Mouse (Mus musculus) brain, embryonic 14.5 days (tissue): ENCODE results near the gene Dnajc8. TPM values are rescaled to one million over a fixed set of nuclear protein-coding genes. Genes with fewer than 3 reads are reported as not detected.
"Not testable (repeated sequence)": the region's sequence is repeated elsewhere in the genome, so short reads cannot be mapped to it uniquely, and the experiment has no call there.

Source experiments
- DNase-seq: peaks from one replicate; pipeline ENCODE4 v3.0.0-alpha.2; 2011; ENCODE audit warnings: low read depth
- CTCF ChIP-seq: fragments of 200-500 bp; IDR thresholded peaks from 2 replicates; pipeline ENCODE4 v1.5.1; 2012; ENCODE audit warnings: inconsistent platforms, mild to moderate bottlenecking, moderate library complexity, borderline replicate concordance; ENCODE audit not compliant: insufficient read depth, insufficient read length; ENCODE audit errors: extremely low read depth
- POLR2A ChIP-seq: fragments of 200-500 bp; IDR thresholded peaks from 2 replicates; pipeline ENCODE4 v1.6.1; 2012; ENCODE audit warnings: mild to moderate bottlenecking, inconsistent platforms, borderline replicate concordance; ENCODE audit not compliant: poor library complexity, insufficient read depth, insufficient read length, severe bottlenecking; ENCODE audit errors: extremely low read depth
- polyA plus RNA-seq: library from polyadenylated mRNA; depleted of rRNA; stranded (reverse); fragments of >200 nt; gene quantifications from 2 replicates; pipeline ENCODE4 v1.2.3, GENCODE M21; 2012

The Dnajc8 gene
- polyA plus RNA-seq, 1 experiment = 102 TPM

GRCm38 (mm10) chr4:132554653-132555052 is 19.3 kb downstream of the Dnajc8 start:
- no peak for TF ChIP-seq CTCF
- no peak for TF ChIP-seq POLR2A
- no peak for DNase-seq

GRCm38 (mm10) chr4:132555550-132555949 is 20.2 kb downstream of the Dnajc8 start:
- not testable (repeated sequence) for DNase-seq

GRCm38 (mm10) chr4:132563261-132563660 is 27.9 kb downstream of the Dnajc8 start:
- DNase-seq = no peak
- TF ChIP-seq CTCF = no peak

GRCm38 (mm10) chr4:132563965-132564364 is 28.6 kb downstream of the Dnajc8 start, which contains the start of gene Ptafr:
Gene Ptafr (plus strand): TSS chr4:132564067.
- TF ChIP-seq POLR2A = no peak
- no peak for TF ChIP-seq CTCF
- no peak for DNase-seq

- DNase-seq = peak; percentile 10
- no peak for TF ChIP-seq CTCF
- TF ChIP-seq POLR2A = no peak
Measured at GRCm38 (mm10) chr4:132565089-132565747, 29.9 kb downstream of the Dnajc8 start.

- no peak for TF ChIP-seq POLR2A
- no peak for TF ChIP-seq CTCF
- no peak for DNase-seq
Measured at GRCm38 (mm10) chr4:132567361-132567779, 32.0 kb downstream of the Dnajc8 start.

- DNase-seq = no peak
- TF ChIP-seq CTCF (peak; percentile 45; the same call in 1 of the 2 replicates), POLR2A (no peak)
Measured at GRCm38 (mm10) chr4:132569115-132569514, 33.8 kb downstream of the Dnajc8 start.

- TF ChIP-seq POLR2A = no peak
- DNase-seq = no peak
Measured at GRCm38 (mm10) chr4:132571190-132571589, 35.8 kb downstream of the Dnajc8 start.

GRCm38 (mm10) chr4:132573327-132573726 is 38.0 kb downstream of the Dnajc8 start:
- TF ChIP-seq POLR2A (no peak), CTCF (no peak)
- DNase-seq = peak; percentile 33

- DNase-seq = no peak
- TF ChIP-seq POLR2A (no peak), CTCF (no peak)
Measured at GRCm38 (mm10) chr4:132574809-132575347, 39.5 kb downstream of the Dnajc8 start.

GRCm38 (mm10) chr4:132583781-132584180 is 48.4 kb downstream of the Dnajc8 start:
- DNase-seq = no peak
- TF ChIP-seq CTCF = no peak
- TF ChIP-seq POLR2A = no peak

GRCm38 (mm10) chr4:132584975-132585374 is 49.6 kb downstream of the Dnajc8 start:
- no peak for DNase-seq
- TF ChIP-seq CTCF (no peak), POLR2A (no peak)
